Mouse (Mus musculus) liver, postnatal 0 days (tissue): ENCODE results near the gene Ppp1r27. TPM values are rescaled to one million over a fixed set of nuclear protein-coding genes. Genes with fewer than 3 reads are reported as not detected.

Experiments
- ATAC-seq: fragments of 200-750 bp; cut with Nextera tagmentation; 2 replicates; pipeline ENCODE4 v1.8.0; 2017; ENCODE audit warnings: mild to moderate bottlenecking, moderate library complexity
- DNase-seq: peaks from one replicate; pipeline ENCODE4 v3.0.0-alpha.2; 2016
- H3K27ac ChIP-seq: fragments of 300-500 bp; sonication (generic); 2 replicates; pipeline ENCODE4 v1.5.1; 2014; ENCODE audit warnings: antibody characterized with exemption, moderate library complexity, mild to moderate bottlenecking, low read depth
- H3K27me3 ChIP-seq: fragments of 300-500 bp; sonication (generic); 2 replicates; pipeline ENCODE4 v1.6.1; 2014; ENCODE audit warnings: low read length, control low read depth, mixed read lengths; ENCODE audit not compliant: insufficient read depth
- H3K36me3 ChIP-seq: fragments of 300-500 bp; sonication (generic); replicated peaks from 2 replicates; pipeline ENCODE4 v1.6.1; 2014; ENCODE audit warnings: mild to moderate bottlenecking, control low read depth, low read length, moderate library complexity, mixed read lengths; ENCODE audit not compliant: insufficient read depth
- H3K4me1 ChIP-seq: fragments of 300-500 bp; sonication (generic); 2 replicates; pipeline ENCODE4 v1.6.1; 2014; ENCODE audit warnings: antibody characterized with exemption, mild to moderate bottlenecking, control low read depth; ENCODE audit not compliant: insufficient read depth
- H3K4me2 ChIP-seq: fragments of 300-500 bp; sonication (generic); 2 replicates; pipeline ENCODE4 v1.6.1; 2014; ENCODE audit warnings: low read depth, mild to moderate bottlenecking, low read length, moderate library complexity, mixed read lengths
- H3K4me3 ChIP-seq: fragments of 300-500 bp; sonication (generic); 2 replicates; pipeline ENCODE4 v1.5.1; 2014; ENCODE audit warnings: low read depth, low read length
- H3K9ac ChIP-seq: fragments of 300-500 bp; sonication (generic); replicated peaks from 2 replicates; pipeline ENCODE4 v1.6.1; 2014; ENCODE audit warnings: mild to moderate bottlenecking, moderate library complexity
- H3K9me3 ChIP-seq: fragments of 300-500 bp; sonication (generic); 2 replicates; pipeline ENCODE4 v1.6.1; 2016; ENCODE audit warnings: mild to moderate bottlenecking, control low read depth, low read length, mixed read lengths
- CTCF ChIP-seq: sonication (generic); IDR thresholded peaks from 2 replicates; pipeline ENCODE4 v1.5.1; 2016; ENCODE audit warnings: antibody characterized with exemption, low read depth
- EP300 ChIP-seq: IDR thresholded peaks from 2 replicates; pipeline ENCODE4 v1.6.1; 2016; ENCODE audit warnings: antibody characterized with exemption, low read depth, mild to moderate bottlenecking
- WGBS: fragments of 180-500 bp; shearing (Covaris S2); extraction: QIAGEN DNeasy Blood & Tissue Kit; methylation state at CpG from one replicate; pipeline ENCODE4 v1.1.7; 2014; ENCODE audit not compliant: insufficient replicate concordance; 5-methylcytosine and 5-hydroxymethylcytosine counted together
- polyA plus RNA-seq: library from polyadenylated mRNA; unstranded; fragments of >200 nt; fragmentation: Nextera tagmentation; extraction: Ambion mirVana; gene quantifications from 2 replicates; pipeline ENCODE4 v1.2.1, GENCODE M21; 2015

Gene Ppp1r27
- polyA plus RNA-seq, 1 experiment from 2014 or later, result 0.19 TPM

- Histone ChIP-seq H3K9me3 (no peaks in the 10 kb centered on the region), H3K4me1 (peaks cover 32% of the 10 kb centered on the region), H3K36me3 (peaks cover 21% of the 10 kb centered on the region), H3K9ac (no peak overlapping the region; the same call in 1 of the 2 replicates), H3K27me3 (no peaks in the 10 kb centered on the region), H3K27ac (no peak overlapping the region), H3K4me2 (no peak overlapping the region), H3K4me3 (no peak overlapping the region)
- TF ChIP-seq CTCF, result peak; percentile 64
- TF ChIP-seq EP300, result no peak
- 61% methylated on average over 4 of the region's 4 CpGs for WGBS
- DNase-seq (no peak), ATAC-seq (no peak)
Observed at GRCm38 (mm10) chr11:120541907-120542306, 9.0 kb downstream of the Ppp1r27 start.

- Histone ChIP-seq H3K27ac (peak overlapping the region; percentile 85), H3K4me3 (no peak overlapping the region), H3K4me1 (peaks cover 23% of the 10 kb centered on the region), H3K36me3 (peaks cover 18% of the 10 kb centered on the region), H3K27me3 (no peaks in the 10 kb centered on the region), H3K9ac (peak overlapping the region; percentile 38; the same call in 1 of the 2 replicates), H3K9me3 (no peaks in the 10 kb centered on the region), H3K4me2 (no peak overlapping the region)
- ATAC-seq (peak; percentile 91), DNase-seq (peak; percentile 74)
- 37% methylated on average over 10 of the region's 10 CpGs for whole genome bisulfite sequencing
- TF ChIP-seq EP300 (no peak), CTCF (no peak)
Observed at GRCm38 (mm10) chr11:120539285-120540014, 11.5 kb downstream of the Ppp1r27 start.

- no peaks in the 10 kb centered on the region for H3K9me3 ChIP-seq
- H3K27ac ChIP-seq, result peak overlapping the region; percentile 85
- H3K9ac ChIP-seq, result no peak overlapping the region; the same call in 1 of the 2 replicates
- no peak overlapping the region for H3K4me2 ChIP-seq
- TF ChIP-seq EP300 (no peak), CTCF (no peak)
- ATAC-seq (peak; percentile 9; the same call in 1 of the 2 replicates), DNase-seq (no peak)
- no peaks in the 10 kb centered on the region for H3K27me3 ChIP-seq
- H3K4me1 ChIP-seq, result peaks cover 23% of the 10 kb centered on the region
- peaks cover 13% of the 10 kb centered on the region for H3K36me3 ChIP-seq
- 21% methylated on average over 8 of the region's 8 CpGs for WGBS
- H3K4me3 ChIP-seq, result no peak overlapping the region
Observed at GRCm38 (mm10) chr11:120538955-120539284, 12.0 kb downstream of the Ppp1r27 start.

- Histone ChIP-seq H3K4me1 (peaks cover 23% of the 10 kb centered on the region), H3K4me3 (no peak overlapping the region), H3K9me3 (no peaks in the 10 kb centered on the region), H3K9ac (no peak overlapping the region; the same call in 1 of the 2 replicates), H3K4me2 (no peak overlapping the region), H3K27me3 (no peaks in the 10 kb centered on the region), H3K36me3 (peaks cover 9% of the 10 kb centered on the region), H3K27ac (peak overlapping the region; percentile 85)
- DNase-seq (no peak), ATAC-seq (no peak)
- no peak for TF ChIP-seq EP300
- no peak for TF ChIP-seq CTCF
- 51% methylated on average over 3 of the region's 3 CpGs for WGBS
Observed at GRCm38 (mm10) chr11:120538485-120538884, 12.4 kb downstream of the Ppp1r27 start.

GRCm38 (mm10) chr11:120535804-120536203 is 15.1 kb downstream of the Ppp1r27 start:
- Histone ChIP-seq H3K4me2 (no peak overlapping the region), H3K36me3 (peaks cover 3% of the 10 kb centered on the region; the same call in 1 of the 2 replicates), H3K9ac (no peak overlapping the region), H3K4me3 (no peak overlapping the region), H3K27ac (no peak overlapping the region), H3K4me1 (peaks cover 27% of the 10 kb centered on the region), H3K27me3 (peaks cover 16% of the 10 kb centered on the region), H3K9me3 (no peaks in the 10 kb centered on the region)
- TF ChIP-seq CTCF, result no peak
- TF ChIP-seq EP300, result no peak
- no peak for DNase-seq
- 71% methylated on average over 3 of the region's 3 CpGs for WGBS
- ATAC-seq, result no peak

GRCm38 (mm10) chr11:120535145-120535544 is 15.8 kb downstream of the Ppp1r27 start:
- TF ChIP-seq CTCF, result no peak
- no peak for TF ChIP-seq EP300
- peaks cover 23% of the 10 kb centered on the region for H3K27me3 ChIP-seq
- no peaks in the 10 kb centered on the region for H3K9me3 ChIP-seq
- no peak for DNase-seq
- peaks cover 3% of the 10 kb centered on the region; the same call in 1 of the 2 replicates for H3K36me3 ChIP-seq
- no peak overlapping the region for H3K4me2 ChIP-seq
- H3K4me1 ChIP-seq, result peaks cover 30% of the 10 kb centered on the region
- H3K27ac ChIP-seq, result no peak overlapping the region
- H3K4me3 ChIP-seq, result no peak overlapping the region
- WGBS, result 59% methylated on average over 3 of the region's 3 CpGs
- no peak for ATAC-seq
- H3K9ac ChIP-seq, result no peak overlapping the region
